In the genomic region with DNA sequence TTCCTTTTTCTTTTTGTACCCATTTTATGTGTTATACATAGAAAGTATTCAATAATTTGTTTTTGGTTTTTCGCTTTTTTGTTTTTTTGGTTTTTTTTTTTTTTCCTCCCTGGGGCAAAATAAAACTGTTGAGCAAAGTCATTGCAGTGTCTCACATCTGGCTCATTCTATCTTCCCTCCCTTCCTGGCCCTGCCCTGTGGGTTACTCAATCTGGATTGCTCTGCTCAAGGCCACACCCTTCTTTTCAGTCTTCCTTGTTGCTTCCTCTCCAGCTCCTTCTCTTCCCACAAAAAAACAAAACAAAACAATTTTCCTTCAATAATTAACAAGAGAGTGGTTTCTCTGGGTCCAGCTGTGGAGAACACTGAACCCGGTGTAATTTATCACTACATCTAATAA, we compare ENCODE assay signal across 18 mouse cellular contexts.
DNase-seq lines count a peak whose midpoint lies in the region.
"Had no signal": no experiment of that assay in that cellular context is flagged by ENCODE, and none has a peak within 500 bp of the region (broad histone marks: within the 10 kb centered on the region; RNA-seq: fewer than 3 reads in every experiment).

No protein-coding gene starts in this region.

- 68% methylated on average over 2 of the region's 2 CpGs for WGBS in heart, embryonic 10.5 days

- no peak overlapping the region for H3K27ac ChIP-seq in heart, embryonic 10.5 days
- H3K27ac ChIP-seq: embryonic facial prominence, embryonic 12.5 days; forebrain, embryonic 12.5 days; hindbrain, embryonic 12.5 days had no signal

- no peaks in the 10 kb centered on the region for H3K9me3 ChIP-seq in heart, embryonic 10.5 days
- H3K9me3 ChIP-seq: embryonic facial prominence, embryonic 12.5 days; forebrain, embryonic 12.5 days; G1E; hindbrain, embryonic 12.5 days had no signal

- H3K36me3 ChIP-seq in heart, embryonic 10.5 days, result no peaks in the 10 kb centered on the region
- H3K36me3 ChIP-seq: embryonic facial prominence, embryonic 12.5 days; forebrain, embryonic 12.5 days; G1E; hindbrain, embryonic 12.5 days had no signal

- H3K4me3 ChIP-seq in heart, embryonic 10.5 days, result no peak overlapping the region
- H3K4me3 ChIP-seq: embryonic facial prominence, embryonic 12.5 days; forebrain, embryonic 12.5 days; hindbrain, embryonic 12.5 days had no signal

- no peaks in the 10 kb centered on the region for H3K4me1 ChIP-seq in heart, embryonic 10.5 days
- H3K4me1 ChIP-seq: embryonic facial prominence, embryonic 12.5 days; forebrain, embryonic 12.5 days; hindbrain, embryonic 12.5 days had no signal

- H3K27me3 ChIP-seq in heart, embryonic 10.5 days (ENCODE audit: insufficient read depth, poor library complexity, severe bottlenecking), result no peaks in the 10 kb centered on the region
- H3K27me3 ChIP-seq: embryonic facial prominence, embryonic 12.5 days; forebrain, embryonic 12.5 days; hindbrain, embryonic 12.5 days had no signal

- DNase-seq in adrenal gland, postnatal 36 days, result peak; percentile 3
- no peak for DNase-seq in adrenal gland, adult 18-20 months (ENCODE audit: low spot score in 2 of 2)
- DNase-seq in heart, adult 11 months, result peak; percentile 22
- no peak for DNase-seq in heart, embryonic 10.5 days (ENCODE audit: low spot score)
- DNase-seq in NIH3T3 (ENCODE audit: low read depth), result peak; percentile 24
- peak; percentile 58 for DNase-seq in skeletal muscle tissue, adult 2 months (ENCODE audit: low read depth, low spot score)
- DNase-seq in thymus, postnatal 25 days, result no peak
- no peak for DNase-seq in right cerebral cortex, postnatal 14 days
- DNase-seq: adrenal gland, adult 8-10 months; cerebellum, adult 11-12 months; cerebellum, adult 9-10 months; cerebellum, postnatal 25 days; heart, postnatal 10 days; heart, postnatal 4 days had no signal

Comparison
In these comparisons a context has a peak if more than half of its experiments do, and no peak if none do; other contexts are left out.
1. DNase-seq: peak in adrenal gland, postnatal 36 days (2 of 2), heart, adult 11 months (single experiment), NIH3T3 (single experiment) and skeletal muscle tissue, adult 2 months (single experiment); none in adrenal gland, adult 18-20 months (0 of 2), heart, embryonic 10.5 days (single experiment), thymus, postnatal 25 days (single experiment) and right cerebral cortex, postnatal 14 days (single experiment).